Mouse (Mus musculus) heart, postnatal 36 days (tissue): Measurements from ENCODE around the gene Mkks. TPM values are rescaled to one million over a fixed set of nuclear protein-coding genes. Genes with fewer than 3 reads are reported as not detected.
"Not testable (repeated sequence)": the region's sequence is repeated elsewhere in the genome, so short reads cannot be mapped to it uniquely, and the experiment has no call there.

Experiments used
- DNase-seq, 2 experiments: peaks; one replicate each; pipeline ENCODE4 v3.0.0; 2021 to 2022
- intact Hi-C: fragments of 180-260 bp; cut with DNase I; formaldehyde crosslinking; loops from one replicate; pipeline ENCODE4 v1.15.1; 2025
- total RNA-seq, 2 experiments: library from RNA; stranded (reverse); gene quantifications; 2 replicates each; pipeline ENCODE4 v1.2.3; 2021

Gene Mkks
- total RNA-seq = 10 to 100 TPM; 28.5 to 28.6 TPM

DNA sequence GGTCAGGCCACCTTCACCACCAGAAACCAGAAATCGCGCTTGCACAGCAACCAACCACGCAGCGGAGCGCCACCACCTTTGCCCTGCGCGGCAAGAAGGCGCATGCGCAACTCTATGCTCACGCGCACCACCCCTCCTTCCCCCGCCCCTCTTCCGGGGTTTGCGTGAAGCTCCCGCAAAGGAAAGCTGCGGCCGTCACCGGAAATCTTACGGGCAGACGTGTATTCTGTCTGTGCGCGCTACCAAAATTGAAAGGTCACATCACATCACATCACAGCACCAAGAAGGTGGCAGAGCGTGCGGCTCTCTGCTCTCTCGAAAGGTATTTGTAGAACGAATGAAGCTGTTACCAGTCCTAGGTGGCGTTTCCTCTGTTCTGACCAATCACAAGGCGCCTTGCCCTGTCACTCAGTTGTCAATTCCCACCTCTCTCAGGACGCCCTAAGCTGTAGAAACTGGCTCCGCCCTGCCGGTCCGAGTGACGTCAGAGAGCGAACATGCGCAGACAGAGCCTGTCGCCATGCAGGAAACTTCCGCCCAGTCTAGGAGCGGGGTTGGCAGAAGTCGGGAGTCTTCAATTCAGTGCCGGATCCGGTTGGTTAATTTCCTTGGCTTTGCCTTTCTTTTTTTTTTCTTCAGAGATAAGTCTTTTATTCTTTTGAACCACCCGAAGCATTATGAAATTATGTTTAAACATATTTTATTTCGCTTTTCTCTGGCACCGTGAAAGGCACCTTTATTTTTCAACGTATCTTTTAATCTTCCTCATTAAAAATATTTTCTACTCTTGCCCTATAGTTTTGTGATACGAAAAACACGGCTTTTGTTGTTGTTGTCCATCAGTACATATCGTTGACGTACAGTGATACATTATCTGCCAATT is at the start of gene Mkks, which contains the start of the genes Slx4ip and AL731706.1:
Gene Mkks, minus strand, starts transcription at position 322 of the 883 bp plus-strand sequence.
Gene Slx4ip, plus strand, starts transcription at position 151 of the 883 bp plus-strand sequence.
Gene AL731706.1, minus strand, starts transcription at position 322 of the 883 bp plus-strand sequence.
- DNase-seq = peak; percentile 99 to 100
- intact Hi-C loops = loop anchor here (5.0 kb wide), 1 partner anchor 226 kb away; the partner anchor contains the start of gene Jag1

DNA sequence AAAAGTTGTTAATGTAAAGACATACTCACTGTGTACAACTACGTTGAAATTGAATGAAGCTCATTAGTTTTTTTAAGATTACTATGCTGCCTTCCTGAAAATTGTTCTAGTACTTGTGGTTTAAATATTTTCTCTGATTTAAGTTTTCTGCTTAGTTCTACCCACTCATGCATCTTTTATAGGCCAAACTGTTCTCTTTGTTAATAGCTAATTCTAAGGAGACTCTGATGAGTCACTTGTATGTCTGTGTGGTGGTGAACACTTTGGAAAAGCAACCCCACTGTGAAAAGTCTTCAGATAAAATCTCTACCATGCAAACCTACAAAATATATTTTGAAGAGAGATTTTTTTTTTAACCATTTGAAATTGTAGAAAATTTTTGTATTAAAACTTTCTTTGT is 47.1 kb upstream of the Mkks start:
- no peak for DNase-seq
- intact Hi-C loops = no loop called here

DNA sequence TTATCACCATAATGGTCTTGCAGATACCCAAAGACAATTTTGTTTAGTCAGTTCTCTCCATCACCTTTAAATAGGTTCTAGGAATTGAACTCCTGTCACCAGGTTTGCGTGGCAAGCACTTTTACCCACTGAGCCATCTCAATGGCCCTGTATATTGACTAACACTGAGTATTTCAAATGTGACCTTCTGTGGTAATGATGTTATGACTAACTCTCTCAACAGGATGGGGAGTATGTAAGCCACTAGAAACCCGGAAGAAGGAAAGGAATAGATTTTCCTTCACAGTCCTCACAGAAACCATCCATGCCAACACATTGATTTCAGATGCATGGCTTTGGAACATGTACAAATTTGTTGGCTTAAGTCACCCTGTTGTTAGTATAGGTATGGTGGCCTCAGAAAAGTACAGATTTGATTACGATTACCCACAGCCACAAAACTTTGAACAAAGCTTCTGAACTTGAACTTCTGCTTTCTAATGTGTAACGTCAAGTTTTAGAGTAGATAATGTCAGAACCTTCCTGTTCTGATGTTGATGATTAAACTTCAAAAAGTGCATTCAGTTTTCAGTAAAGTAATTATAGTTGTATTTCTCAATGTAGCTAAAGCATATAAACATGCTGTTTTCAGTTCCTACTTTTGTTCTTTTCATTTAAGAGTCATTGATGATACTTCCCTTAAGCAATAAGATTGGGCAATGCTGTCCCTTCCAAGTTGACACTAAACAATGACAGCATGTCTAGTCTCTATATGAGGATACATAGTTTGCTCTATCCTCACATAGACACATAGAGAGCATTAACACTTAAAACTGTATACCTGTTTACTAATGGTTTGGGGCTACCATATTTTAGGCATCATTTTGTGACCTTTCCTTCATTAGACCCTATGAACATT is 45.5 kb upstream of the Mkks start:
- intact Hi-C loops = no loop called here

DNA sequence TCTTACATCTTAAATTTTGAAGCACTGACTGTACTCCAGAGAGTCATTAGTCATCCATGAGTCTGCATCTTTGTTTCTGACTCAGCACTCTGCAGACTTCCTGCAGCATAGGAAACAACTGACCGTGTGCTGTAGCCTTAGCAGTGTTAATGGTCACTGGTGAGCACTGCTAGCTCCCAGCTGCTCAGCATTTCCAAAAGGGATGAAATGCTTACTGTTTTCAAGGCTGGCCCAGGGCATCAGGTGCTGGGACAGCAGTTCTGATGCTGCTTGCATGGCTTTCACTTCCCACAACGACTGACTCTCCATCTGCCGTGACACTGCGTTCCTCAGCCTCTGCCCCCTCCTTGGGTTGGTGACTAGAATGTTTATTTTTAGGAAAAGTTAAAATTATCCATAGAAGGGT is 29.8 kb upstream of the Mkks start:
- intact Hi-C loops = no loop called here

More for the DNA sequence above, 45.5 kb upstream of the Mkks start:
- DNase-seq = no peak

DNA sequence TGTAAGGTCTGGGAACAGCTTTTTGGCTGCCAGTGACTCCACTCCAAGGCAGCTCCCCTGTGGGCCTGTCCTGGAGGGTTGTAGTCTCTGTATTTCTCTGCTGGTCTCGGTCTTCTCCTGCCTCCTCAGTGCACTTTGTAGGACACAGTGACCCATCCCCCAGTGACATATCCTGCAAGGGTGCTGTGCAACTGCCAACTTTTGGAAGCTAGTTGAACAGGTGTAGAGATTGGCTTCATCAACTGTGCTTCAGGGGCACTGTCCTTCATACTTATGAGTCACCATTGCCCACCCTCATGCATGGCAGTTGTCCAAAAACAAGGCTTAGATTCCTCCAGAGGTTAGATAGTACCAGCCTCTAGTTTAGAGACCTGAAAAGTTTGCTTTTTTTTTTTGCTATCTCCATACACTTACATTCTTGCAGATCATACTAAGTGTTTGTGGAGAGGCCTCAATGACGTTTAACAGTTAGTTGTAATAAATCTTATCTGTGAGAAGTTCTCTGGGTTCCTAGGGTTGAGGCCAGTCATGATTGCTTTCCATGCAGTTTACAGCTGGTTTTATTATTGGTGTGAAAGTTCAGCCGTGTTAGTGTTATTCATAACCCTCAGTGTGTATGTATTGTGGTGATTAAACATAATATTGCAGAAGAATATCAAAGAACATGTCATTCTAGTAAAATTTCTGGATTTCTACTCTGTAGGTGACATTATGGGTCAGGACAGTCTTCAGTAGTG is 29.2 kb upstream of the Mkks start:
- intact Hi-C loops = no loop called here
- DNase-seq = no peak

More for the DNA sequence above, 29.8 kb upstream of the Mkks start:
- DNase-seq = peak in 1 of 2 experiments; percentile 19

DNA sequence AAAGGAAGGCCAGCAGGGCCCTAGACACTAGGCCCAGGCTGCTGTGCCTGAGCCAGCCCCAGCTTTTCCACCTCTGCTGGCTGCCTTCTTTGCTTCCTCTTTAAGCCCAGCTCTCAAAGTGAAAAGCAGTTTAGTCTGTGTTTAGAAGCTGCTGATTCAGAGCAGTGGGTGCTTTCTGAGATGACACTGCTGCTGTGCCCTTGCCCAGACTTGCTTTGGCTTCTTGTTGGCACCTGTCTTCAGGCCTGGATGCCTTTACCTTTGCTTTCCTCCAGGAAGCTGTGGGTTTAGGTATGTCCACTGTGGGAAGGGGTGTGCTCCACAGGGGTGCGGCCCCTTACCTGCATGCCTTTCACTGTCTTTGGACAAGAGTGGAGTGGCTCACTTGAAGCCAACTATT is 28.2 kb upstream of the Mkks start:
- no peak for DNase-seq

DNA sequence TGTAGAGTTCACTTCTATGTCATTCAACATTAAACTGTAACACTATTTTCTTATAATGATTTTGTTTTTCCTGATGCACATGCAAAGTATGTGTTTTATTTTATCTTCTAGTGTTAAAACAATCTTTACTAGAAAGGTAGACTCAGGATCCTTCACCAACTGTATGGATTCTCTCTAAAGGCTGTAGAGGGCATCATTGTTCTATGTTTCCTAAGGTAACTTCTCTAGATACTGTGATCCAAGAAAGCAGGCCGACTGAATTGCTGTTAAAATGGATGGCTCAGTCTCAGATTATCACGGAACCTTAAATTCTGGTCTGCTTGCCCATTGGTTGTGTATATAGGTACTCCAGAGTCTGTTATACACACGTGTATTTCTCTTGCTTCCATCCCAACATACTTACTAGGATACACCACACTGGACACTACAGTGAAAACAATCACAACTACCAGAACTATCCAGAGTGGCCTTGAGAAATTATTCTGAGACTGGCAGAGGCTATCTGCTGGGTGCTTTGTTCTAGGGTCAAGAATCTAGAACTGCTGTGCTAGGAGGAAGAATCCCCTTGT is 23.2 kb upstream of the Mkks start:
- intact Hi-C loops = loop anchor here (1.0 to 2.0 kb wide), 3 partner anchors 202 to 1028 kb away; partner anchors contain the start of gene Jag1

More for the DNA sequence above, 28.2 kb upstream of the Mkks start:
- intact Hi-C loops = no loop called here

DNA sequence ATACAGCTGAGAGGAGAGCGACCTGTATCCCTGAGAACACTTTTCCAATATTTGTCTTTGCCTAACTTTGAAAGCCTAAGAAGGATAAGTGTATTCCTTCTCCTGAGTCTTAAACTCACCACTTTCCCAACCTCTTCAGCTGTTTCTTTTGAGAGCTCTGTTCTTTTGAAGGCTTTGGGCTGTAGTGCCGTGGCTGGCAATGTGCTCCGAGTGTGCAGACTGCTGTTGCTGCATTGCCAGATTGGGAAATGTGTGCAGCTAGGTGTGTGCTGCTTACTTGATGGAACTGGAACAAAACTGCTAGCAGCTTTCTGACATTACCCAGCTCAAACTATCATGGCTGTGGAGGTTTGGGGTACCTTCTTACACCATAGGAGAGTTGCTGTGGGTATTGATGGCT is 21.8 kb upstream of the Mkks start:
- no peak for DNase-seq
- intact Hi-C loops = no loop called here

More for the DNA sequence above, 23.2 kb upstream of the Mkks start:
- no peak for DNase-seq

DNA sequence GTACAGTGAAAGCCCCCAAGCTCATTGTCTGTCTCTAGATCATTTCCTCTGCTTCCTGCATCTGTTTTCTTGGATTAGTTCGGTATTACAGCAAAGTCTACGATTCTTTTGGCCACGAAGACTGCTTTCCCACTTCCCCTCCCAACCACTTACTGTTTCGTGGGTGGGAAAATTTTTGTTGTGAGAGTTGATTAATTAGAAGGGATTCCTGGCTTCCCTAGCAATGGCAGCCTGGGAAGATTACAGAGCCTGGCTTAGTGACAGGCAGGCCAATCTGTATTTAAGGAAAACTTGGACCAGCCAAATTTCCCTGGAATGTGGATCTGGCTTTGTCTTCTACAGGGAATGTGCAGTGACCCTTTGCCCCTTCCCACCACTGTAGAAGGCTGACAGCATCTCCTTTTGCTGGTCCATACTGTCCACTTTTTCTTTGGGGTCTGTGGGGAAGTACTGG is 20.8 kb upstream of the Mkks start:
- DNase-seq = no peak
- intact Hi-C loops = no loop called here

DNA sequence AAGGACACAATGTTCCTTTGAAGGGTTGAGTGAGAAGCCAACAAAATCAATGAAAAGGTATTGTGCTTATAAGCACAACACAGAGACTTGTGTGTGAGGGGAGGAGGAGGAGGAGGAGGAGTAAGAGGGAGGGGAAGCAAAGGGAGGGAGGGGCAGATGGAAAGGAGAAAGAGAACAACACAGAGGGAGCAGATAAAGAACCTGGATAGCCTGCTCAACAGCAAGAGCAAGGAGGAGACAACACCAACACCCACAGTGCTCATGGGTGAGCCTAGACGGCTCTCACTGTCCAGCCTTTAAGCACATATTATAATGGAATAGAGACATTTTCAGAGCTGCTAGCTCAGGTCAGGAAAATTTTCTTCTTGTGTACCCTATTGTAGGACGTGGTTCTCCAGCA is 18.1 kb upstream of the Mkks start:
- DNase-seq = no peak
- intact Hi-C loops = no loop called here

DNA sequence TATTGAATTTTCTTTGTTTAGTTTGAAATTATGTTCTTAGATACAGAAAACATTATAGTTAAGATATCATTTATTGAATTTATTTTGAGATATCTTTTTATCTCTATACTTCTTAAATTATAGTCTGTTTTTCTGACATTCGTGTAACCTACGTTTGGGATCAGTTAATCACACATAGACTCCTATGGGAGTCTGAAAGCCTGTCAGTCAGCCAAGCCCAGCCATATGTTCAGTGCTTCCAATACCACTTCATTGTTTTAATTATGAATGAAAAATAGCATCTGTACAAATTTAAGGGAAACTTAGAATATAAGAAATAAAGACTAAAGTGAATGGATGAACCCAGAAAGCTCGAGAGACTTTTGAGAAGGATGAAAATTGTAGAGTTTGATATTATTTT is 17.4 kb upstream of the Mkks start:
- intact Hi-C loops = no loop called here
- DNase-seq = no peak

DNA sequence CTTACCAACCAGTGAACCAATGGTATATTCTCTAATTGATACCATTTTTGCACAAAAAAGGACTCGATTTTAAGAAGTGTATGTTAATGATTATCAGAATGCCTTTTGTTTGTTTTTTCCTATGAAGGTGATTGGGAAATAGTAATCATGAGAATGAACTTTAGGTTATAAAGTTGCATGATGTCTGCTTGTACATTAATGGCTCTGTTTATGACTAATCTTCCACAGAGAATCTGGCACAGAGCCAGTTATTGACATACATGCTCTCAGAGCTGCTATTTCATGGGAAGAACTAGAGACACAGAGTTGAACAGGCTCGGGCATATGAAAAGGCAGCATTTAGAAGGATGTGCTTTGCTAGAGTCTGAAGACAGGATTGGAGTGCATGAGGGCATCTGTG is 4.9 kb upstream of the Mkks start:
- DNase-seq = no peak
- intact Hi-C loops = no loop called here

DNA sequence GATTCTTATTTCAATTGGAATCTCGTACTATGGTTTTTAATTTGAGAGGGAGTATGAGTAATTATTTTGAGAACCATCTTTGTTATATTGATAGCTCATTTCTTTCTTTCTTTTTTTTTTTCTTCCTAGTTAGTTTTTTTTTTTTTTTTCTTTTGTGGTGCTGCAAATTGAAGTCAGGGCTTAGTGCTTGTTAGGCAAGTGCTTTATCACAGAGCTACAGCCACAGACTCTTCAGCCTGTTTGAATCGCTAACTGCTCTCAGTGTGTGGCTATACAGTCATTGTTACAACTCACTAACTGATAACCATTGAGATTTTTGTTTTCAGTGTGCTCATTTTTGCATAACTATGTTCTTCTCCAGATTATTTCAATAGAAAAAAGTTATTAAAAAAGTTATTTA is 3.3 kb upstream of the Mkks start:
- DNase-seq = no peak
- intact Hi-C loops = loop anchor here (5.0 kb wide), 1 partner anchor 223 kb away; the partner anchor contains the start of gene Jag1

DNA sequence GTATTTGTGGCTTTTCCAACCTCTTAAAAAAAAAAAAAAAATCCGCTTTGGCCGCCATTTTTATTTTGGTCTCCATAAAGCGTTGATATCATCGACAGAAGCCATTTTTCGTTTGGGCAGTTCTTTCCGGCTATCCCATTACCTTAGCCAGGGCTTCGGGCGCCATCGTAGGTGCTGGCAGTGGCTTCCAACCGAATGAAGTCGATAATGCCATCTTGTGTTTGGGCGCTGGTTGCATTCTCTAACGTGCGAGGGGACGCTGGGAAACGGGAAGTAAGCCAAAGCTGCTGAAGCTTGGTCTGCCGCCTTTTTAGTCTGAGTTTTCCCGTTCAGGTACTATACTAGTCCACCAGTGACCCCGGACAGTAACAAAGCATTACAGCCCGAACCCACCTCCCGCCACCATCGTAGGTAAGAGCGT is 772 bp upstream of the Mkks start:
- peak; percentile 93 to 94 for DNase-seq
- intact Hi-C loops = loop anchor here (5.0 kb wide), 1 partner anchor 225 kb away; the partner anchor contains the start of gene Jag1

DNA sequence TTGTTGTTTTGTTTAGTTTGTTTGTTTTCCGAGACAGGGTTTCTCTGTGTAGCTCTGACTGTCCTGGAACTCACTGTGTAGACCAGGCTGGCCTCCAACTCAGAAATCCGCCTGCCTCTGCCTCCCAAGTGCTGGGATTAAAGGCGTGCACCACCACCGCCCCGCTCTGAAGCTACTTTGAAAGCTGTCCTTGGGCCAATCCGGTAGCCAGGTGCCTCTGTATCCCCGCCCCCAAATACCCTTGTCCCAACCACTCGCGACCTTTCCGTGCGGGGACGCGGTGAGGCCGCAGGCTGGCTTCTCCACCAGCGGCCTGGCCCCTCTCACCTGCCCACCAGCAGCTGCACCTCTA is 497 bp downstream of the Mkks start:
- not testable (repeated sequence) for DNase-seq
- intact Hi-C loops = loop anchor here (5.0 kb wide), 1 partner anchor 227 kb away; the partner anchor contains the start of gene Jag1

DNA sequence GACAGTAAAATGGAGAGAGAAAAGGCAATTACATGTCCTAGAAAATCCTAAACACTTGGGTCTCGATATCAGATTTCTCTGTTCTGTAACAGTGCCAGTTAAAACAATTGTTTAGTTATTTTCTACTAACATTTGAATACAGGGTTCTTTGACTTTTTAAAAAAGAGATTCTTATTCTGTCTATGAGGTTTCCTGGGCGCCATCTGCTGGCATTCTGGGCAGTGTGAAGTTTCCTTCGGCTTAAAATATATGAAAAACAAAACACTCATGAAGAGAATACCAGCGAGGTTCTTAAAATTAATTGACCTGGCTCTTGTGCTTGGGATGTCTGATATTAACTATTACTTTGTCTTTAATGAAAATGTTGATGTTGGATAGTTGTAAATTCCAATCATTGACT is 4.3 kb downstream of the Mkks start:
- intact Hi-C loops = loop anchor here (1.0 to 5.0 kb wide), 3 partner anchors 165 to 402 kb away; no protein-coding TSS in a partner anchor
- peak in 1 of 2 experiments; percentile 41 for DNase-seq

DNA sequence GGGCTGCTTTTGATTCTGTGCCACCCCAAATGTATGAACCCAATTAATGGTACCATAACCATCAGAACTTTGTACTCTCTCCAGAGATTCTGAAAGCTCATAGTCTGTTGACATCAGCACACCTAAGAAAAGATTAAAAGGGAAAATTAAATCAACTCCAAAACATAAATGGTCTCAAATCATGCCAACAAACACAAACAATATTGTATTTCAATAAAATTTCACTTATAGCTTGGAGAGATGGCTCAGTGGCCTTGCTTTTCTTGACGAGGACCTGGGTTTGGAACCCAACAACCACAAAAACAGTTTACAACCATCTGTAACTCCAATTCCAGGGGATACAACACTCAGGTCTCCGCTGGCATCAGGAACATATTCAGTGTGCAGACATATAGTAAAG is 5.6 kb downstream of the Mkks start, which contains the start of gene AL731706.2:
Gene AL731706.2, minus strand, starts transcription at position 101 of the 400 bp plus-strand sequence.
- DNase-seq = no peak
- intact Hi-C loops = loop anchor here (5.0 kb wide), 2 partner anchors 163 to 208 kb away; no protein-coding TSS in a partner anchor

DNA sequence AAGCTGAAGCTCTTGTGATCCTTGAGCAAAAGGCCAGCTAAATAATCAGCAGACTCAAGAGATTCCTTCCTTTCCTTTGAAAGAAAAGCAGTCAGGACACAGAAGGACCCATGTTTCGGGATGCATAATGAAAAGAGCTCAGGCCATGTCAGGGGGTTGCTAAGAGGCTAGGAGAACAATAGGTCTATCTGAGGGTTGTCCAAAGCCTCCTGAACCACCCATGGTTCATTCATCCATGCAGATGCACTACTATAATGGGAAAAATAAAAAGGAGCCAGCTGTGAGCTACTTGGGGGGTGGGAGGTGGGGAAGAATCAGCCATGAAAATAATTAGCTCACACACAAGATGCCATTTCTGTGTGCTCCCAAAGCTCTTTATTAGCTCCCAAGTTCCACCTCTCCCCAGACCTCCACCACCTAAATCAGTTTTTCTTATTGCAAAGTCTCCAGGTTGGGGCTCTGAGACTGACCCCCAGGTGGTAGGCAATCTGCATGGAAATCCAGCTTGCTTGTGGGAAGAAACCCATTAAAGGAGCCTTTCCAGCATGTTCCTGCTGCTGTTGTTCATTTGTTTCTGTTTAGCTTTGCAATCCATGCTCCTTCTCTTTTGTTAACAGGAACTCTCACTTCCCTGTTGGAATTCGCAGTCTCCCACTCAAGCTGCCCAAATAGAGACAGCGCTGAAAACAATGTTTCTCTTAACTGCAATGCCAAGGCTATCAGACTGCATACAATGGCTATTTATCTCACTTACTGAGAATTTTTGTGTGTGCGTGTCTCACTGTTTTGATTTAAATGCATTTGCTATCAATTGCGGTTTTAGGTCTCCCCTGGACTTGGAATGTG is 36.4 kb downstream of the Mkks start:
- no peak for DNase-seq
- intact Hi-C loops = no loop called here
